In the genomic region with DNA sequence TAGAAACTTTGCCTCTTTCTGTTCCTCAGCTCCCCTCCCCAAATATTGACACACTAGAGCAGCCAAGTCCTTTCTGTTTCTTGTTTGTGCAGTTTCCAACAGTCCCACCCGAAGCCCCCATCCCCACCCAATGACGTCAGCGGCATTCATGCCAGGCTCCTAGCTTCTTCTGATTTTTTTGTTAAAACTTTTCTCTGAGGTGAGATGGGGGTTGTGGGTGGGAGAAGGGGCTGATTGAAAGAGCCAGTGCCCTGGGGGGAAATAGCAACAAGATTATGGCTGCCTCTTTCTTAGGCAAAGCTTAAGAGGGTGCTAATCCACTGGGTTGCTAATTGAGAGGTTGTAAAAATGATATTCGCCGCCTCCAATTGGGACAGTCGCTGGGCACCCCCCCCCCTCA, we compare ENCODE assay signal across 11 mouse cellular contexts. TPM values are rescaled to one million over a fixed set of nuclear protein-coding genes. Genes with fewer than 3 reads are reported as not detected.
DNase-seq lines count a peak whose midpoint lies in the region; ATAC-seq and TF ChIP-seq lines count a peak whose summit lies in the region.
"Had no signal": no experiment of that assay in that cellular context is flagged by ENCODE, and none has a peak within 500 bp of the region (broad histone marks: within the 10 kb centered on the region; RNA-seq: fewer than 3 reads in every experiment).

No protein-coding gene starts in this region.

- peak overlapping the region; percentile 50 for H3K9ac ChIP-seq in forebrain, embryonic 16.5 days (replicated peaks; ENCODE audit: low read depth, low read length)
- H3K9ac ChIP-seq in midbrain, embryonic 14.5 days (replicated peaks; ENCODE audit: low read length), result no peak overlapping the region
- H3K9ac ChIP-seq in intestine, embryonic 16.5 days (ENCODE audit: low read depth, low read length), result no peak overlapping the region

- no peak for TF ChIP-seq CTCF in E14TG2a.4 (conservative IDR thresholded peaks at IDR 0.05; ENCODE audit: low read length)

- DNase-seq in cerebellum, adult 9-10 months, result peak; percentile 66
- DNase-seq in midbrain, embryonic 14.5 days, result peak; percentile 13
- no peak for DNase-seq in right cerebral cortex, postnatal 10 days (ENCODE audit: low spot score in 2 of 2)
- DNase-seq in spleen, adult 12 weeks (ENCODE audit: low spot score), result no peak
- no peak for DNase-seq in spleen, postnatal 14 days (ENCODE audit: low spot score in 2 of 2)
- DNase-seq: right cerebral cortex, postnatal 4 days had no signal

- peaks cover 81% of the 10 kb centered on the region for H3K27me3 ChIP-seq in E14TG2a.4 (ENCODE audit: insufficient read depth, low read length)
- peaks cover 22% of the 10 kb centered on the region for H3K27me3 ChIP-seq in forebrain, embryonic 16.5 days (replicated peaks; ENCODE audit: control insufficient read depth, insufficient read depth, low read length)
- peaks cover 99% of the 10 kb centered on the region for H3K27me3 ChIP-seq in midbrain, embryonic 14.5 days (ENCODE audit: control insufficient read depth, insufficient read depth, low read length)
- peaks cover 84% of the 10 kb centered on the region for H3K27me3 ChIP-seq in intestine, embryonic 16.5 days (replicated peaks; ENCODE audit: control insufficient read depth, insufficient read depth, low read length)

- no peaks in the 10 kb centered on the region for H3K36me3 ChIP-seq in E14TG2a.4 (ENCODE audit: insufficient read depth, low read length)
- H3K36me3 ChIP-seq in forebrain, embryonic 16.5 days (ENCODE audit: control insufficient read depth, insufficient read depth), result no peaks in the 10 kb centered on the region
- H3K36me3 ChIP-seq in midbrain, embryonic 14.5 days (ENCODE audit: control insufficient read depth, insufficient read depth, low read length), result no peaks in the 10 kb centered on the region
- no peaks in the 10 kb centered on the region for H3K36me3 ChIP-seq in intestine, embryonic 16.5 days (ENCODE audit: control insufficient read depth, insufficient read depth, low read length)

- peaks cover 80% of the 10 kb centered on the region for H3K4me1 ChIP-seq in E14TG2a.4 (replicated peaks; ENCODE audit: low read depth, low read length)
- peaks cover 52% of the 10 kb centered on the region for H3K4me1 ChIP-seq in forebrain, embryonic 16.5 days (replicated peaks; ENCODE audit: control insufficient read depth, insufficient read depth, low read length)
- peaks cover 15% of the 10 kb centered on the region for H3K4me1 ChIP-seq in midbrain, embryonic 14.5 days (ENCODE audit: control insufficient read depth, insufficient read depth, low read length)
- peaks cover 22% of the 10 kb centered on the region for H3K4me1 ChIP-seq in intestine, embryonic 16.5 days (ENCODE audit: control insufficient read depth, insufficient read depth, low read length)

- peak overlapping the region; percentile 70 for H3K4me2 ChIP-seq in forebrain, embryonic 16.5 days (ENCODE audit: low read length)
- peak overlapping the region; percentile 54 for H3K4me2 ChIP-seq in midbrain, embryonic 14.5 days (ENCODE audit: low read length)
- H3K4me2 ChIP-seq in intestine, embryonic 16.5 days (ENCODE audit: low read depth, low read length), result no peak overlapping the region

- no peak for ATAC-seq in forebrain, embryonic 16.5 days
- no peak for ATAC-seq in midbrain, embryonic 14.5 days (ENCODE audit: low FRiP score, low TSS enrichment)
- no peak for ATAC-seq in intestine, embryonic 16.5 days
- ATAC-seq: inflammation-experienced regulatory T-cells, adult 6 months had no signal

- peak overlapping the region; percentile 81 for H3K27ac ChIP-seq in forebrain, embryonic 16.5 days (ENCODE audit: low read length)
- H3K27ac ChIP-seq in midbrain, embryonic 14.5 days (replicated peaks; ENCODE audit: low read depth, low read length), result no peak overlapping the region
- H3K27ac ChIP-seq in intestine, embryonic 16.5 days (ENCODE audit: low read length), result no peak overlapping the region

- H3K4me3 ChIP-seq in E14TG2a.4 (replicated peaks; ENCODE audit: low read length), result peak overlapping the region; percentile 84
- peak overlapping the region; percentile 46; the same call in 1 of the 2 replicates for H3K4me3 ChIP-seq in forebrain, embryonic 16.5 days (replicated peaks; ENCODE audit: low read length)
- peak overlapping the region; percentile 10; the same call in 1 of the 2 replicates for H3K4me3 ChIP-seq in midbrain, embryonic 14.5 days (replicated peaks; ENCODE audit: low read depth, low read length)
- no peak overlapping the region for H3K4me3 ChIP-seq in intestine, embryonic 16.5 days (ENCODE audit: low read length)

- H3K9me3 ChIP-seq in E14TG2a.4 (ENCODE audit: low read length), result no peaks in the 10 kb centered on the region
- no peaks in the 10 kb centered on the region for H3K9me3 ChIP-seq in forebrain, embryonic 16.5 days (ENCODE audit: control insufficient read depth, low read length)
- no peaks in the 10 kb centered on the region for H3K9me3 ChIP-seq in midbrain, embryonic 14.5 days (ENCODE audit: control insufficient read depth, low read length)
- no peaks in the 10 kb centered on the region for H3K9me3 ChIP-seq in intestine, embryonic 16.5 days (ENCODE audit: control insufficient read depth, low read length)

- WGBS in forebrain, embryonic 16.5 days, result 1% methylated on average over 6 of the region's 6 CpGs
- WGBS in midbrain, embryonic 14.5 days, result 2% methylated on average over 6 of the region's 6 CpGs
- under 1% methylated on average over 6 of the region's 6 CpGs for WGBS in intestine, embryonic 16.5 days

RNA-seq across cellular contexts. Expression of a gene that starts 4.4 kb away (rescaled TPM):
- 39.9 and 42.2 TPM in 2 replicates for polyA plus RNA-seq in forebrain, embryonic 16.5 days (2015; fragmentation: Nextera tagmentation; extraction: Ambion mirVana)
- 20.7 and 22.9 TPM in 2 replicates for polyA plus RNA-seq in midbrain, embryonic 14.5 days (2014; fragmentation: Nextera tagmentation; extraction: Ambion mirVana)
- polyA plus RNA-seq in intestine, embryonic 16.5 days (2015; fragmentation: Nextera tagmentation; extraction: Ambion mirVana), result 1.2 and 1.8 TPM in 2 replicates
- polyA plus RNA-seq: liver, adult 2 months had no signal

Comparison
In these comparisons a context has a peak if more than half of its experiments do, and no peak if none do; other contexts are left out.
1. DNase-seq: peak in cerebellum, adult 9-10 months (single experiment) and midbrain, embryonic 14.5 days (single experiment); none in right cerebral cortex, postnatal 10 days (0 of 2), spleen, adult 12 weeks (single experiment) and spleen, postnatal 14 days (0 of 2).